Mouse (Mus musculus): ENCODE data around the gene Foxr1. TPM values are rescaled to one million over a fixed set of nuclear protein-coding genes. Genes with fewer than 3 reads are reported as not detected.
"Not testable (repeated sequence)": the region's sequence is repeated elsewhere in the genome, so short reads cannot be mapped to it uniquely, and the experiment has no call there.

The Foxr1 gene
- polyA plus RNA-seq, 1 experiment from 2014 or later, result not detected

GRCm38 (mm10) chr9:44435747-44436146 is 5.2 kb downstream of the Foxr1 start:
- no peaks in the 10 kb centered on the region for H3K9me3 ChIP-seq (ENCODE audit: control insufficient read depth)
- 70% methylated on average over 6 of the region's 6 CpGs for WGBS
- H3K4me1 ChIP-seq (replicated peaks; ENCODE audit: control insufficient read depth, insufficient read depth, low read length), result no peaks in the 10 kb centered on the region
- H3K9ac ChIP-seq (ENCODE audit: low read depth, low read length), result no peak overlapping the region
- no peak for ATAC-seq
- H3K4me2 ChIP-seq (replicated peaks; ENCODE audit: low read depth), result no peak overlapping the region
- H3K27ac ChIP-seq (ENCODE audit: low read depth, low read length), result no peak overlapping the region
- H3K27me3 ChIP-seq (replicated peaks; ENCODE audit: control insufficient read depth, insufficient read depth, low read length), result no peaks in the 10 kb centered on the region
- no peaks in the 10 kb centered on the region for H3K36me3 ChIP-seq (ENCODE audit: control insufficient read depth, insufficient read depth)
- no peak overlapping the region for H3K4me3 ChIP-seq (ENCODE audit: low read depth, low read length)
- TF ChIP-seq CTCF (IDR thresholded peaks at IDR 0.05; ENCODE audit: low read depth), result no peak

GRCm38 (mm10) chr9:44432577-44433185 is 8.3 kb downstream of the Foxr1 start:
- no peak for ATAC-seq
- no peaks in the 10 kb centered on the region for H3K4me1 ChIP-seq (replicated peaks; ENCODE audit: control insufficient read depth, insufficient read depth, low read length)
- no peaks in the 10 kb centered on the region for H3K36me3 ChIP-seq (ENCODE audit: control insufficient read depth, insufficient read depth)
- 44% methylated on average over 5 of the region's 5 CpGs for WGBS
- no peak overlapping the region for H3K9ac ChIP-seq (ENCODE audit: low read depth, low read length)
- peak; percentile 23; the same call in 1 of the 2 replicates for TF ChIP-seq CTCF (IDR thresholded peaks at IDR 0.05; ENCODE audit: low read depth)
- H3K27me3 ChIP-seq (replicated peaks; ENCODE audit: control insufficient read depth, insufficient read depth, low read length), result no peaks in the 10 kb centered on the region
- no peak overlapping the region for H3K27ac ChIP-seq (ENCODE audit: low read depth, low read length)
- no peaks in the 10 kb centered on the region for H3K9me3 ChIP-seq (ENCODE audit: control insufficient read depth)
- no peak overlapping the region for H3K4me2 ChIP-seq (replicated peaks; ENCODE audit: low read depth)
- H3K4me3 ChIP-seq (ENCODE audit: low read depth, low read length), result no peak overlapping the region

GRCm38 (mm10) chr9:44423576-44423975 is 17.4 kb downstream of the Foxr1 start:
- Histone ChIP-seq H3K9me3 (ENCODE audit: control insufficient read depth) (no peaks in the 10 kb centered on the region), H3K36me3 (ENCODE audit: control insufficient read depth, insufficient read depth) (no peaks in the 10 kb centered on the region), H3K9ac (ENCODE audit: low read depth, low read length) (no peak overlapping the region), H3K4me3 (ENCODE audit: low read depth, low read length) (no peak overlapping the region), H3K4me1 (replicated peaks; ENCODE audit: control insufficient read depth, insufficient read depth, low read length) (no peaks in the 10 kb centered on the region), H3K4me2 (replicated peaks; ENCODE audit: low read depth) (no peak overlapping the region), H3K27me3 (replicated peaks; ENCODE audit: control insufficient read depth, insufficient read depth, low read length) (no peaks in the 10 kb centered on the region), H3K27ac (ENCODE audit: low read depth, low read length) (no peak overlapping the region)
- 67% methylated on average over 4 of the region's 4 CpGs for WGBS
- TF ChIP-seq CTCF (IDR thresholded peaks at IDR 0.05; ENCODE audit: low read depth), result no peak
- no peak for ATAC-seq

GRCm38 (mm10) chr9:44420280-44420898 is 20.5 kb downstream of the Foxr1 start:
- H3K4me3 ChIP-seq (ENCODE audit: low read depth, low read length), result no peak overlapping the region
- WGBS, result 69% methylated on average over 5 of the region's 5 CpGs
- no peaks in the 10 kb centered on the region for H3K9me3 ChIP-seq (ENCODE audit: control insufficient read depth)
- no peak for TF ChIP-seq CTCF (IDR thresholded peaks at IDR 0.05; ENCODE audit: low read depth)
- no peak for ATAC-seq
- H3K27ac ChIP-seq (ENCODE audit: low read depth, low read length), result no peak overlapping the region
- H3K9ac ChIP-seq (ENCODE audit: low read depth, low read length), result no peak overlapping the region
- H3K36me3 ChIP-seq (ENCODE audit: control insufficient read depth, insufficient read depth), result peaks cover 6% of the 10 kb centered on the region; the same call in 1 of the 2 replicates
- H3K4me2 ChIP-seq (replicated peaks; ENCODE audit: low read depth), result no peak overlapping the region
- no peaks in the 10 kb centered on the region for H3K27me3 ChIP-seq (replicated peaks; ENCODE audit: control insufficient read depth, insufficient read depth, low read length)
- no peaks in the 10 kb centered on the region for H3K4me1 ChIP-seq (replicated peaks; ENCODE audit: control insufficient read depth, insufficient read depth, low read length)

GRCm38 (mm10) chr9:44419730-44420129 is 21.2 kb downstream of the Foxr1 start:
- H3K27me3 ChIP-seq (replicated peaks; ENCODE audit: control insufficient read depth, insufficient read depth, low read length); H3K27ac ChIP-seq (ENCODE audit: low read depth, low read length); ATAC-seq; H3K4me1 ChIP-seq (replicated peaks; ENCODE audit: control insufficient read depth, insufficient read depth, low read length); H3K36me3 ChIP-seq (ENCODE audit: control insufficient read depth, insufficient read depth); H3K4me2 ChIP-seq (replicated peaks; ENCODE audit: low read depth); H3K9me3 ChIP-seq (ENCODE audit: control insufficient read depth); H3K4me3 ChIP-seq (ENCODE audit: low read depth, low read length); H3K9ac ChIP-seq (ENCODE audit: low read depth, low read length): not testable (repeated sequence)
- 93% methylated on average over 9 of the region's 9 CpGs for WGBS

- peak within 1 kb of the TSS; percentile 73 for H3K9ac ChIP-seq (ENCODE audit: low read depth, low read length)
- no peaks in the 10 kb centered on the region for H3K4me1 ChIP-seq (replicated peaks; ENCODE audit: control insufficient read depth, insufficient read depth, low read length)
- no peaks in the 10 kb centered on the region for H3K9me3 ChIP-seq (ENCODE audit: control insufficient read depth)
- 78% methylated on average over 14 of the region's 14 CpGs for WGBS
- peak within 1 kb of the TSS; percentile 88 for H3K4me3 ChIP-seq (ENCODE audit: low read depth, low read length)
- TF ChIP-seq CTCF (IDR thresholded peaks at IDR 0.05; ENCODE audit: low read depth), result no peak
- ATAC-seq, result no peak
- H3K4me2 ChIP-seq (replicated peaks; ENCODE audit: low read depth), result peak within 1 kb of the TSS; percentile 91
- no peaks in the 10 kb centered on the region for H3K27me3 ChIP-seq (replicated peaks; ENCODE audit: control insufficient read depth, insufficient read depth, low read length)
- H3K27ac ChIP-seq (ENCODE audit: low read depth, low read length), result peak within 1 kb of the TSS; percentile 69
- H3K36me3 ChIP-seq (ENCODE audit: control insufficient read depth, insufficient read depth), result peaks cover 6% of the 10 kb centered on the region; the same call in 1 of the 2 replicates
Observed at GRCm38 (mm10) chr9:44418519-44419385, 22.2 kb downstream of the Foxr1 start, which contains the start of gene Ccdc84. TSS of gene Ccdc84 (minus strand) at chr9:44418569.
